Mouse (Mus musculus): Measurements from ENCODE around the gene Cops8.
A peak's percentile ranks its signal among the peaks of the same experiment; 100 is the strongest.

The Cops8 gene

GRCm38 (mm10) chr1:90602759-90603560 is at the start of gene Cops8:
Cops8 (plus strand) TSS chr1:90602981.
- ATAC-seq (ENCODE audit: insufficient number of reproducible peaks, low FRiP score, low TSS enrichment): peak; percentile 99

- no peak for ATAC-seq (ENCODE audit: insufficient number of reproducible peaks, low FRiP score, low TSS enrichment)
Measured at GRCm38 (mm10) chr1:90557140-90557539, 45.6 kb upstream of the Cops8 start.

DNA sequence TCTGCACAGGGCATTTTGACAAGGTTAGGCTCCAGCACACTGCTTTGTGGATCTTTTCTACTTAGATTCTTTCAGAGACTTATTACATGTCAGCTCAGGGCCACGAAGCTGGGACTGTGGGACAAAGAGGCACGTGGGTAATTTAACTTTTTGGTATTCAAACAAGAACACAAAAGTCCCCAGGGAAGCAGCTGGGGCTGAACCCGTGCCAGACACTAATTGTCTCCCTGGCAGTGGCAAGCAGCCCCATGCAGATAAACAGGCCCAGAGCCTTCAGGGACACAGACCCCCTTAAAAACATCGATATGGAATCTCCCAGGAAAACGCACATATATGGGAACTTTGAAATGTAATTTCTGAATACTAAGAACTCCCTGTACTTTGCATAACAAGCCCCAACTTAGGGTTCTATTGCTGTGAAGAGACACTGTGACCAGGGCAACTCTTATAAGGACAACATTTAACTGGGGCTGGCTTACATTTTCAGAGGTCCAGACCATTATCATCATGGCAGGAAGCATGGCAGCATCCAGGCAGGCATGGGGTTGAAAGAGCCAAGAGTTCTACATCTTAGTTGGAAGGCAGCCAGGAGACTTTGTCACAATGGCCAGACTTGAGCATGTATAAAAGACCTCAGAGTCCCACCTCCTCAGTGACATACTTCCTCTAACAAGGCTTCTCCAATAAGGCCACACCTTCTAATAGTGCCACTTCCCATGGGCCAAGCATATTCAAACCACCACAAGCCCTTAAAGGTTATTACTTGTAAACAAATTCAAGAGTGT is 41.6 kb upstream of the Cops8 start:
- no peak for ATAC-seq (ENCODE audit: insufficient number of reproducible peaks, low FRiP score, low TSS enrichment)

DNA sequence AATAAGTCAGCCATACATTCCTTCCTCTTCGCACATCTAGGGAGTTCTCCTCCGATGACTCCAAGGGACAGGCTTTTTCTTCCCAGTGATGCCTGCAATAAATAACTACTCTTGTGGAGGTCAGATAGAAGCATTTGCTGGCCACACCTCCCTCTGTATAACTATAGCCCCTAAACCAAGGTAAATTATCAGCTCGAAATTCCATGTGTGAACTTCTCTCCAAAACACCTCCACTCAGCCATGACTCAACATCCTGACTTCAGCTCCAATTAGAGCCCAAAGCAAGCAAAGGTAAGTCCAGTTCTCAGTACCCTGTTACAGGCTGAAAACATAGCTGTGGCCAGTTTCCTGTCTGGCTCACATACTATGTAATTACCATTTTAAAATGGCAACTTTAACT is 38.8 kb upstream of the Cops8 start:
- ATAC-seq (ENCODE audit: insufficient number of reproducible peaks, low FRiP score, low TSS enrichment): no peak

DNA sequence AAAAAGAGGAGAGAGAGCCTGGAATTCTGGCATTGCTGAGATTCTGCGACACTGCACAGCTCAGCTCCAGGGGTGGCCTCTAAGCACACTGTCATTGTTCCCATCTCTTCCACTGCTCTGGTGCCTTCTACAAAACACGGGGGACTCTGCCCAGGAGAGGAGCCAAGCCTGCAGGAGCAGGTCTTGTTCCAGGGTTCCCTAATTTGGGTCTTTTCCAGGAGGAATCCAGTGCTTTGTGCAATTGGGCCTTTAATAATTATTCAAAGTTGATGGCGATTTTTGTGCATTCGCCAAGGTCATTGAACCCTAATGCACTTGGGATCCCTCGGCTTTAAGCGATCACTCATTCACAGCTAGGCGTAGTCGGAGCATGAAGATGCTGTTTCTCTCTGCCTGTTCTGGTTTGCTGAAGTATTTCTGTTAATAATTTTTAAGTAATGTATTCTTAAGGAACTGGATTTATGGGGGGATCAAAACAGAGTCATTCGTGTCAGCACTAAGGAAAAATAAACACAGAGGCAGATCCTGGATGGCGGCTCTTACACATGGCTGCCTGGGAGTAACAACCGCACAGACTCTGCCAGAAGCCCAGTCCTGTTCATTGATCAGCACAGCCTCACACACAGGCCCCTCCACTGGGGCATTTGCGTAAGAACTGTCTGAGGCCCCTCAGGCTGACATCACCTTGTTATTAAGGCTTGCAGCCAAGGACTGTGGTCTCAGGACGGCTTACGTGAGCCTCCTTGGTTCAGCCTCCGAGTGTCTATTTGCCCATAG is 35.9 kb upstream of the Cops8 start:
- no peak for ATAC-seq (ENCODE audit: insufficient number of reproducible peaks, low FRiP score, low TSS enrichment)

GRCm38 (mm10) chr1:90573831-90574230 is 28.9 kb upstream of the Cops8 start:
- ATAC-seq (ENCODE audit: insufficient number of reproducible peaks, low FRiP score, low TSS enrichment): no peak

DNA sequence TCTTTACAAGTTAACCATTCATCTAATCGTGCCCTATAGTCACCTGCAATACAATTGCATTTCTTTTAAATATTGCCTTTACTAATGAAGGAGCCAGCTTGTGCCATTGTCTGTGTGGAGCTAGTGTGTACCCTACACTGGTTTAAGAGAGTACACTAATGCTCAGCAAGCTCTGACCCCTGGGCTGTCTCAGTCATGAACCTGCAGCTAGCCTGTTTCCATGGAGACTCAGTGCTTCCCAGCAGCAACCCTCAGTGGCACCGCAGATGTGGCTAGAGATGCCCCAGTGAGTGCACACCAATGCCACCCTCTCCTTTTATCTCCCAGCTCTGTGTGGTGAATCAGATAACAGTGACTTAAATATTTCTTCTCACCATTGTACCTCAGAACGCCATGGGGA is 27.9 kb upstream of the Cops8 start:
- ATAC-seq (ENCODE audit: insufficient number of reproducible peaks, low FRiP score, low TSS enrichment): no peak

DNA sequence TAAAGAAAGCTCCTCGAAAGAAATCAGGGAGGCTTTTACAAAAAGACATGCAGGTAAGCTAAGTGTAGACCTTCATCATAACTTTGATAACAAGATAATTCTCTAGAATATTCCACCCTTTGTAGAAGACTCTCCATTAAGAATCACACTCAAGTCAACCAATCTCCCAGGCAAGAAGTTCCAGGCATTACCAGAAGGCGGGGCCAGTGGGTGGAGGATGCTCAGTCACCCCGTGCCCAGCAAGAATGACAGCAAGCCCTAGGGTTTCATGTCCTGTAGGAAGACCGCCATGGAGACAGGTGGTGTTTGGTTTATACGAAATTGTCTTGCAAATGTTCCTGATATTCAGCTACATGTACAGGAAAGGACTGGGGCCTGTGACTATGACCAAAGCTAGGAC is 25.4 kb upstream of the Cops8 start:
- no peak for ATAC-seq (ENCODE audit: insufficient number of reproducible peaks, low FRiP score, low TSS enrichment)

DNA sequence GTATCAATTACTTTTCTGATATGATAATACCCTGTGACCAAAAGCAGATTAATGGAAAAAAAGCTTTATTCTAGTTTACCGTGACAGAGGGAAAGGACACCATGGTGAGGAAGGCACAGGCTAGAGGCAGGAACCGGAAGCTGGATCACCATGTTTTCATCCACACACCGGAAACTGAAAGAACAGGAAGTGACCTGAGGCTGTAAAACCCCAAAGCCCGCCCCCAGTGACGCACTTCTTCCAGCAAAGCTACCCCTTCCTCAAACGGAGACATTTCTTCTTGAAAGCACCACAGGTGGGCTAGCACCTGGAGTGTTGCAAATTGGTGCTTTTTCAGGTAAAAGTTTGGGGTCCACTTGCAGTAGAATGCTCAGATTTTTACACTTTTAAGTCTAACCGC is 20.1 kb upstream of the Cops8 start:
- ATAC-seq (ENCODE audit: insufficient number of reproducible peaks, low FRiP score, low TSS enrichment): no peak

- 0 out of 2 replicates have a peak, but pooled peaks have one; percentile 31 for ATAC-seq (ENCODE audit: insufficient number of reproducible peaks, low FRiP score, low TSS enrichment)
Measured at GRCm38 (mm10) chr1:90588021-90588734, 14.6 kb upstream of the Cops8 start.

DNA sequence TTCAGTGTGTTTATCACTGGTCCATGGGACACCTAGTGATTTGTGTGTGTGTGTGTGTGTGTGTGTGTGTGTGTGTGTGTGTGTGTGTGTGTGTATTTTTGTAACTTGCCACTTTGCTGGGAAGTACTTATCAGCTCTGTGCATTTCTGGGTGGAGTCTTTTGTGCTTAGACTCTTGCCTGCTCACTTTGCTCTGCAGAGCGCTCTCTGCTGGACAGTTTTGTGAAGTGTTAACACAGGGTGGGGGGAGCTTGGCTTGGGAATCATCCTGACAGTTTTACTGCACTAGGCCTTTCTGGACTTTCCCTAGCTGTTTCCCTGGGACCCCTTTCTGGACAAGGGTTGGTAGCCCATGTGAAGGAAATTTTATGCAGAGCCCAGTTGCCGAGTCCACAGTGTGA is 12.0 kb upstream of the Cops8 start:
- ATAC-seq (ENCODE audit: insufficient number of reproducible peaks, low FRiP score, low TSS enrichment): no peak

- ATAC-seq (ENCODE audit: insufficient number of reproducible peaks, low FRiP score, low TSS enrichment): no peak; the same call in 1 of the 2 replicates
Measured at GRCm38 (mm10) chr1:90592784-90593183, 10.0 kb upstream of the Cops8 start.

DNA sequence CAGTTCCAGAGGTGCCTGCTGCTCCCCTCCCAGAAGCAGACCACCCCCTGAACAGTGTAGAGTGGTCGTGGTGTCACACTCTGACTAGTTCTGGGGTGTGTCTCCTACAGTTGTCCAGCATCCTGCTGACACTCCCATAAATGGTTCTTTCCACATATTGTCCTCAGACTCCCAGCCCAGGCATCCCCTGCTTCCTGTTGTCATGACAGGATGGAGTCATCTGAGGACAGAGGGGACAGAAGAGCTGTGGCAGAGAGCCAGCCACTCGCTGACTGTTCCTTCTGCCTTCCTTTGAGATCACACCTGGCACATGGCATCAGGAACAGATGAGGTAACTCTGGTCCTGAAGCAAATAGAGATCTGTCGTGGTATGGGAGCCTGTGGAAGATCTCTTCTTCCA is 3.6 kb upstream of the Cops8 start:
- no peak for ATAC-seq (ENCODE audit: insufficient number of reproducible peaks, low FRiP score, low TSS enrichment)

GRCm38 (mm10) chr1:90601096-90601495 is 1.7 kb upstream of the Cops8 start:
- no peak for ATAC-seq (ENCODE audit: insufficient number of reproducible peaks, low FRiP score, low TSS enrichment)

DNA sequence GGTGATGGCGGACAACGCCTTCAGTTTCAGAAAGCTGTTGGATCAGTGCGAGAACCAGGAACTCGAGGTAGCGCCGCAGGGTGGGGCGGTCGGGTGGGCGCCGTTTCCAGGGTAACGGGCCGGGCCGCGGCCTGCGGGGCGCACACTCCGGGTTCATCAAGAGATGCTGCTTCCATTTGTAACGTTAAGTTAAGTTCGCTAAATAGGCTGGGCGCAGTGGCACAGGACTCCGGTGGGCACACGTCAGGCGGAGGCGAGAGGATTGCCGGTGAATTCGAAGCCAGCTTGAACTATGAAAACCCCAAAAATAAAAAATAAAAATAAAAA is 743 bp downstream of the Cops8 start:
- ATAC-seq (ENCODE audit: insufficient number of reproducible peaks, low FRiP score, low TSS enrichment): no peak; the same call in 1 of the 2 replicates

DNA sequence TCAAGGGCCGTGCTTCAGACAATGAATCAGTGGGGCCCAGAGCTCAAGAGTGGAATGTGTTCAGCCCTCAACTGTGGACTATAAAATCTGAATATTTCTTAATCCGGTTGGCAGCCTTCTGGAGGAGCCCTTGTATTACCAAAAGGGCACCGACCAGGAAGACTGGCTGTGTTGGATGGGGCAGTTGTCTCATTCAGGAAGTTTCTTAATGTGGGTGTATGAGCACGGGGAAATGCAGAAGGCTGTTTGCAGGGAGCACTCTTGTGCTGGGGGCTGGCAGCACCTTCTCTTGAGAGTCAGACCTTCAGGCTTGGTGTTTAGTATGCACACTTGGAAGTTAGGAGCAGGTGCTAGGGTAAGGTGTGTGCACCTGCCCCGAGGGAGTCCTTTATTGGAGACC is 6.6 kb downstream of the Cops8 start:
- ATAC-seq (ENCODE audit: insufficient number of reproducible peaks, low FRiP score, low TSS enrichment): no peak

DNA sequence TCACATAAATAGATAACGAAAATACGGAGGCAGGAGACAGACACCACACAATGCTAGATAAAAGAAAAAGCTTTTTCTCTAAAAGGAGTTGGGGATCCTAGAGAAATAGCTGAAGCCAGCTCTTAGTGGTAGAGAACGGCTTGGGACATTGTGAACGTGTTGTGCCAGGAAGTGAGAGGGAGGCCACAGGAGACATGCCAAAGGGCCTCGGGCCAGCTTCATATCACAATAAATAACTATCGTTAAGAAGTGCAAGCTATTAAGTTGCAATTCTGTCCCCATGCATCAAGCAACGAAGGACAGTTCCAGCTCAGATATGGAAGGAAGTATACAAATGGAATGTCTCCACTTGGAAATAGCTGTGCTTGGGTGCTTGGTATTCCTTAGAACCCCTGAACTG is 14.5 kb downstream of the Cops8 start:
- ATAC-seq (ENCODE audit: insufficient number of reproducible peaks, low FRiP score, low TSS enrichment): no peak

DNA sequence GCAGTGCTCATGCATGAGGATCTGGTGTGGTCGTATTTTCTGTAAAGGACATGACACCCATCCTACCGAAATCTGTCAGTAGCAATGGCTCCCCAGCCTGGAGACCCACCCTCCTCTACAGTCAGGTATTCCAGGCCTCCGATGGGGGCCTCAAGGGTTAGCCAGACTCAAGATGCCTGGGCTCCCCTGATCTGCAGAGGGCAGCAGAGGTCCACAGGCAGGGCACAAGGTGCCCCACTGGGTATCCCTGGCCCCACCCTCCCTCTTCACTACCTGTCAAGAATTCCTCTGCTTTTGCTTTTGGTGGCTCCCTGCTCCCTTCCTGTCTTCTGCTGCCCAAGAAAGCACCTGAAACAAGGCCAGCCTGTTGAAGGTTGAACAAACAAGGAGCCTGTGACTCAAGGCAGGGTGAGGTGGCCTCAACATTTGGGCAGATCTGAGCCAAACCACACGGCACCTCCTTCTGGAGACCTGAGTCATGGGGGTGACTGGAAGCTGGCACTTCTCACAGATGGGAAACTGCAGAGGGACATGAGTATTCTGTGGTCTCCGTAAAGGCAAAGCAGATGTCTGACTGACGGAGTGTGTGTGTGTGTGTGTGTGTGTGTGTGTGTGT is 30.7 kb downstream of the Cops8 start:
- ATAC-seq (ENCODE audit: insufficient number of reproducible peaks, low FRiP score, low TSS enrichment): no peak

DNA sequence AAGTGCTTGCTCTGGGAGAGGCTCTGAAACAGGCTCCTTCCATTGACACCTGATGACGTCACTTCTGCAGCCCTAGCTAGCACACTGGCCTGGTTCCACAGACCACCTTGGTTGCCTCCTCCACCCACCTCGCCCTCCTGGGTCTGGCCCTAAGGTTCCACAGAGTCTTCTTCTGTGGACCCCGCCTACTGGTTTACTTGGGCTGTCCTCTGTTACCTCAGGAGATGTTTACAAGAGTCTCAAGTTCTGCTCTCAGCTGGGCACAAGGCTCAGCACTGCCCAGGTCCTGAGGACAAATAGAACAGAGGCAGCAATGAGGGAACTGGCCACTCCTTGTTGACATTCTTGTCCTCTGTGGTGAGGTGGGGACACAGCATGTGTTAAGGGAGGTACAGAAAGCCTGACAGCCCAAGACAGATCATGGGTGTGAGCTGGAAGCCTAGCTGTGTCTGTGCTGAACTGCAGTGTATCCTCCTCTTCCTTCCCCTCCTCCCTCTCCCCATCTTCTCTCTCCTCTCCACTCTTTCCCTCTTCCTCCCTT is 31.5 kb downstream of the Cops8 start:
- no peak for ATAC-seq (ENCODE audit: insufficient number of reproducible peaks, low FRiP score, low TSS enrichment)

DNA sequence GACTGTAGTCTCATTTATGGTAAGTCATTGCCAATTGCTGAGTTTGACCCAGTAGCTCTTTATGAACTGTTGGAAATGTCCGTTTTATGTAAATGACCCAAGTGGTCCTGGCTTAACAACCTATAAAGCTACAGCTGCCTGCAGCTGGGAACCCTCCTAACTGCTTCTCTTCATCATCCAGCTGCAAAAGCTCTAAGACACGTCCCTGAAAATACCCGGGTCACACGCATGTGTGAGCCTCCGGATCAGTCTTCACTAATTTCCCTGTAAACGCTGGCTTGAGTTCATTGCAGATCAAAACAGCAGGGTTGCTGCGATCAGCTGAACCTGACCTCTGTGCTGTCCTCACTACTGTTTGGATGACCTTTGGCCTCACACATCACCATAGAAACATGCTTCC is 35.6 kb downstream of the Cops8 start:
- no peak for ATAC-seq (ENCODE audit: insufficient number of reproducible peaks, low FRiP score, low TSS enrichment)

All from cerebellum, adult (tissue).